Mouse (Mus musculus) bone marrow macrophage, adult 2 months (primary cell): ENCODE measurements around the gene Cdc40.

Experiments
- CTCF ChIP-seq: IDR thresholded peaks from 2 replicates; pipeline ENCODE4 v1.5.1; 2012; ENCODE audit warnings: low read depth, mild to moderate bottlenecking, low read length, moderate library complexity
- POLR2A ChIP-seq: IDR thresholded peaks from 2 replicates; pipeline ENCODE4 v1.6.1; 2012; ENCODE audit warnings: mild to moderate bottlenecking, low read depth, low read length, borderline replicate concordance

GRCm38 (mm10) chr10:40887316-40887715 lies 4.2 kb upstream of the Cdc40 start:
- TF ChIP-seq CTCF = no peak
- TF ChIP-seq POLR2A = no peak
